Mouse (Mus musculus) regulatory T cell (primary cell): ENCODE measurements around the gene Npas3.

Experiments
- in situ Hi-C: fragments of 300-600 bp; cut with MboI, MseI; formaldehyde crosslinking; loops from one replicate; pipeline ENCODE4 v1.15.1; 2025; ENCODE audit warnings: high pct_unique_total_duplicates

The Npas3 gene

DNA sequence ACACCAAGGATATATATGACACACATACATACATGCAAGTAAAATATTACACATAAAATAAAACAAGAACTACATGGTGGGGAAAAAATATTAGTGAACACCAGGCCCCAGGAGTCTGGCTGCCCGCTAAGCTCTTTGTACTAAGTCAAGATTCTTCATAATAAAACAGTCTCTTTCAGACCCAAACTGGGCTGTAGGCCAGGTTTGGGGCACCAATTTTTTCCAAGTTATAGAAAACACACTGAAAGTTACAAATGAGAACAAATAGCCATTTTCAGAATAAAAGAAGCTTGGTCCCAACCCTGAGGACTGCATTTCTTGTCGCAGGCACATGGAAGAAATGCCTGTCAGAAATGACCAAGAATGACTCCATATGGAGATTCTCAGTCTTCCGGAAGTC lies 872.8 kb downstream of the Npas3 start:
- in situ Hi-C loops, result no loop called here
